Mouse (Mus musculus) heart, embryonic 14.5 days (tissue): ENCODE data around the gene Gipc2. TPM values are rescaled to one million over a fixed set of nuclear protein-coding genes. Genes with fewer than 3 reads are reported as not detected.

Experiments
- ATAC-seq: fragments of 200-750 bp; cut with Nextera tagmentation; 2 replicates; pipeline ENCODE4 v1.8.0; 2017; ENCODE audit warnings: low read depth, moderate TSS enrichment; ENCODE audit not compliant: insufficient number of reproducible peaks, insufficient read depth, low FRiP score
- H3K27ac ChIP-seq, 2 experiments: fragments of 200-500 bp in 1 of 2; fragments of 300-500 bp in 1 of 2; sonication (generic) in 1 of 2; replicated peaks in 1 of 2; 2 replicates each; pipeline ENCODE4 v1.5.1; 2012 to 2014; ENCODE audit warnings: low read depth in 2 of 2, low read length in 2 of 2, control low read depth in 1 of 2, mild to moderate bottlenecking in 1 of 2, mixed read lengths in 1 of 2; ENCODE audit not compliant: control insufficient read depth in 1 of 2, insufficient read depth in 1 of 2
- H3K27me3 ChIP-seq: fragments of 300-500 bp; sonication (generic); 2 replicates; pipeline ENCODE4 v1.6.1; 2014; ENCODE audit warnings: mild to moderate bottlenecking, low read length, control low read depth; ENCODE audit not compliant: control insufficient read depth, insufficient read depth
- H3K36me3 ChIP-seq: fragments of 300-500 bp; sonication (generic); 2 replicates; pipeline ENCODE4 v1.6.1; 2014; ENCODE audit warnings: mild to moderate bottlenecking, control low read depth, low read length, mixed read lengths; ENCODE audit not compliant: control insufficient read depth, insufficient read depth
- H3K4me1 ChIP-seq, 2 experiments: fragments of 200-500 bp in 1 of 2; fragments of 300-500 bp in 1 of 2; sonication (generic) in 1 of 2; 2 replicates each; pipeline ENCODE4 v1.6.1; 2012 to 2014; ENCODE audit warnings: low read length in 2 of 2, control low read depth in 1 of 2, mixed read lengths in 1 of 2; ENCODE audit not compliant: control insufficient read depth in 2 of 2, insufficient read depth in 2 of 2
- H3K4me2 ChIP-seq: fragments of 300-500 bp; sonication (generic); 2 replicates; pipeline ENCODE4 v1.6.1; 2014; ENCODE audit warnings: mild to moderate bottlenecking, low read length
- H3K4me3 ChIP-seq, 2 experiments: fragments of 200-500 bp in 1 of 2; fragments of 300-500 bp in 1 of 2; sonication (generic) in 1 of 2; 2 replicates each; pipeline ENCODE4 v1.5.1; 2012 to 2014; ENCODE audit warnings: low read length in 2 of 2, mild to moderate bottlenecking in 2 of 2, control low read depth in 1 of 2, low read depth in 1 of 2, moderate library complexity in 1 of 2; ENCODE audit not compliant: control insufficient read depth in 1 of 2, insufficient read depth in 1 of 2
- H3K9ac ChIP-seq: fragments of 300-500 bp; sonication (generic); 2 replicates; pipeline ENCODE4 v1.6.1; 2014; ENCODE audit warnings: mild to moderate bottlenecking, low read length
- H3K9me3 ChIP-seq: fragments of 300-500 bp; sonication (generic); 2 replicates; pipeline ENCODE4 v1.6.1; 2016; ENCODE audit warnings: low read length, control low read depth; ENCODE audit not compliant: control insufficient read depth
- WGBS: fragments of 180-500 bp; shearing (Covaris S2); extraction: QIAGEN DNeasy Blood & Tissue Kit; methylation state at CpG from one replicate; pipeline ENCODE4 v1.1.7; 2014; 5-methylcytosine and 5-hydroxymethylcytosine counted together
- polyA plus RNA-seq: library from polyadenylated mRNA; unstranded; fragments of >200 nt; fragmentation: Nextera tagmentation; extraction: Ambion mirVana; gene quantifications from 2 replicates; pipeline ENCODE4 v1.2.1, GENCODE M21; 2014

The Gipc2 gene
- 2.9 and 4.1 TPM in 2 replicates for polyA plus RNA-seq

DNA sequence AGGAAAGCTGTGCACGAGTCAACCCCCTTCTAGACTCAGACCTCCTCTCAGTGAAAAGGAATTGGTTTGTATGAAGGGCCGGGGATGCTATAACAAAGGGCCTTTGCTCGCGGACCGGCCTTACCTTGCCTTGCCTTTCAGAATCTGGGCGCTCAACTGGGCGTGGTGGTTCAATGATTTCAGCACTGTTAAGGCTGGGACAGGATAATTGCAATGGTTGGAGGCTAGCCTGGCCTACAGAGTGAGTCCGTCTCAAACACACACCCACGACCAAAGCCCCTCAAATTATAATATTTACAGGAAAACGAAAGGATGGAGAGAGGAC is at the start of gene Gipc2:
Gipc2 (minus strand) TSS at position 132 of the 325 bp plus-strand sequence.
- 16% methylated on average over 10 of the region's 10 CpGs for WGBS
- peak within 1 kb of the TSS; percentile 92 for H3K4me2 ChIP-seq
- H3K27me3 ChIP-seq, result no peaks in the 10 kb centered on the region
- H3K4me3 ChIP-seq, result peak within 1 kb of the TSS; percentile 58 to 60
- no peak for ATAC-seq
- no peaks in the 10 kb centered on the region for H3K9me3 ChIP-seq
- H3K36me3 ChIP-seq, result no peaks in the 10 kb centered on the region
- H3K27ac ChIP-seq, result peak within 1 kb of the TSS in 1 of 2 experiments; percentile 48; a peak in 2 of 4 replicates
- peaks cover 8 to 33% of the 10 kb centered on the region in 2 experiments for H3K4me1 ChIP-seq
- H3K9ac ChIP-seq, result peak within 1 kb of the TSS; percentile 77

DNA sequence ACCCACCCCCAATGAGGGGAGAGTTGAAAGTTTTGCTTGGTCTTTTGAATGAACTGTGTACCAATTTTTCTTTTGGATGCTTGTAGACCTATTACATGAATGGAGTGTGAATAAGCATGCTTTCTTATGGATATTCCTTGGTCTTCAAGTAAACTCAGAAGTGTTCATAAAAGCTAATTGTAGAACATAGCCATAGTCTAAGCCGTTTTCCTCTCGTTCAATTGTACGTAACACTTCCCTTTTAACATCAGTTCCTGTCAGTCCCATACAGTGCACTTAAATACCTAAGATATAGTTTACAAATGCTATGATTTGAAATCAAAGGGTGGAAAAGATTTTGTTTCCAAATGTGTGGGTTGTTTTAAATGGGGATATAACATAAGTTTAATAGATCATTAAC is 47.4 kb upstream of the Gipc2 start:
- 47% methylated on average over 3 of the region's 3 CpGs for WGBS
- no peak for ATAC-seq
- H3K9ac ChIP-seq, result peak overlapping the region; percentile 100
- H3K36me3 ChIP-seq, result peaks cover 47% of the 10 kb centered on the region
- no peaks in the 10 kb centered on the region for H3K27me3 ChIP-seq
- peak overlapping the region in 1 of 2 experiments; percentile 98; a peak in 2 of 4 replicates for H3K4me3 ChIP-seq
- H3K4me2 ChIP-seq, result peak overlapping the region; percentile 75
- H3K9me3 ChIP-seq, result no peaks in the 10 kb centered on the region
- no peak overlapping the region for H3K27ac ChIP-seq
- H3K4me1 ChIP-seq, result peaks cover 5 to 25% of the 10 kb centered on the region in 2 experiments

DNA sequence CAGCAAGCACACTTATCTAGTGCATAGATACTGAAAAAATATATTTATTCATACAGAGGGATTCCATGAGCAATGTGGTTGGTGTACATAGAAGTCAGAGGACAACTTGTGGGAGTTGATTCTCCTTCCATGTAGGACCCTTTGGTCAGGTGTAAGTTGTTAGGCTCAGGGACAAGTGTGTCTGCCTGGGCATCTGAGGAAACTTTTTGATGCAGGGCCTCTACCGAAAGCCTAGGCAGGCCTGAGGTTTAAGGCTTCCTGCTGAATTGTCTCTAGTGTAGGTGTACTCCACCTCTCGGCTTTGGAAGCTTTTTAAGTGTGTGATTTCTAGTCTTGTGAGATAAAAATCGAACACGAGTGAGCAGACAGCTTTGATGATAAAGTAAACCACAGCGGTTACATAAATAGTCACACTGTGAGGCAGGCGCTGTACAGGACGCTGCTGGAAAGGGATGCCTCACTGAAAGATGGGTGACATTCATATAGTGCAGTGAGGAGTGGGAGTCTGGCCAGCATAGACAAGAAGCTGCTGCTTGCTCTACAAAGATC is 45.8 kb upstream of the Gipc2 start:
- Histone ChIP-seq H3K4me2 (peak overlapping the region; percentile 75), H3K4me1 (peaks cover 6 to 26% of the 10 kb centered on the region in 2 experiments), H3K9me3 (no peaks in the 10 kb centered on the region), H3K4me3 (peak overlapping the region; percentile 98 to 99), H3K9ac (peak overlapping the region; percentile 100), H3K27ac (peak overlapping the region in 1 of 2 experiments; percentile 98; a peak in 1 of 4 replicates), H3K36me3 (peaks cover 31% of the 10 kb centered on the region), H3K27me3 (no peaks in the 10 kb centered on the region)
- WGBS, result 3% methylated on average over 7 of the region's 7 CpGs
- ATAC-seq, result no peak

DNA sequence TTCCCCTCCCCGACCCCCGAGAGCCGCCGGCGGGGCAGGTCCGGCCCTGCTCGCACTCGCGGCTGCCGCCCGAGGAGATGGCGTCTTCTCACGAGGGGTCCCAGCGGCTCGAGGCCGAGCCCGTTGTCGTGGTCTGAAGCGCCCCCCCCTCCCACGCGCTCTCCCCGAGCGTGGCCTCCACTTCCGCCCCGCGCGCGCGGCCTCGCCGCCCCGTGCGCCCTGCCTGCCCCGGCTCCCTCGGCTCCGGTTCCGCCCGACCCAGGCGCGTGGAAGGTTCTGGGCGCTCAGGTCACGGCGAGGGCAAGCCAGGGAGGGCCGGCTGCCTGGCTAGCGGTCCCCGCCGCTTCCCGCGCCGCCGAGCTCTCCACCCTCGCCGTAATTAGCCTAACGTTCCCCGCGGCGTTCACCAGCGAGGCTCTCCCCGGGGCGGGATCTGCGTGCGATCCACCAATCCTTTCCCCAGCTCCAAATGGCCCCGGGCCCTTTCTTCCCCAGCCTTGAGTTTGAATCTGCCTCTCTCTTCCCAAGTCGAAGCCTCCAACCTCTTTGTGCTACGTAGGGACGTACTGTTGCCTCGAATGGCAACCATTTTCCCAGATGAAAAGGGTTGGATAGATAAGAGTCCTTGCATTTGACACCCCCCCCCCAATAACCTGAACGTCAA is 44.8 kb upstream of the Gipc2 start:
- WGBS, result under 1% methylated on average over 50 of the region's 68 CpGs

DNA sequence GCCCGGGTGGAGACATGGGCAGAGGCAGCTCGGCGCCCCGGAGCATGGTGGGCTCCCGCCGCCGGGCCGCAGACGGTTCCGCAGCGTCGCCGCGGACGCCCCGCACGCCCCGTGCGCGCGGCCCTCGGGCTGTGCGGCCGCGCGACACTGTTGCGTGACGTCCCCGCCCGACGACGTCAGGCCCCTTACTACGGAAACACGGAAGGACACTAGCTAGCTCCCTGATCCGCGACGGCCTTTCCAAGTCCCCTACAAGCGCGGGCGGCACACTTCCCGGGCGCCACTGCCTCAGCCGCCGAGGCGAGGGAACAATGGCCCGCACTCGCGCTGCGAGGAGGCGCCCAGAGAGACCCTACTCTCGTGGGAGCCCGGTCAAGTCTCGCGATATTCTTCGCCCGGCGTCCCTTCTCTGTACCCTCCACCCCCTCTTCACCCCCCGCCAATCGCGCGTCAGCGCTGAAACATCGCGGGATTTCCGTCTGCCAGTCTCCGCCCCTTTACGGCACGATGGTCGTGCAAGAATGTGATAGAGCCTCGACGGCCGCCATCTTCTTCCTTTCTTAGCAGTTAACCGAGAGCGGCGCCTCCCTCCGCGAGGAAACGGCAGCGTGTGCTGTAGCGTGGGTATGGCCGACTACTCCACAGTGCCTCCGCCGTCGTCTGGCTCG is 44.1 kb upstream of the Gipc2 start, which contains the start of the genes Dnajb4 and Fubp1:
Dnajb4 (minus strand) TSS at position 336 of the 668 bp plus-strand sequence.
Fubp1 (plus strand) TSS at position 456 of the 668 bp plus-strand sequence.
- WGBS, result under 1% methylated on average over 73 of the region's 85 CpGs

More for the DNA sequence above, 44.8 kb upstream of the Gipc2 start:
- Histone ChIP-seq H3K9ac (peak overlapping the region; percentile 100), H3K4me1 (peaks cover 6 to 26% of the 10 kb centered on the region in 2 experiments), H3K4me2 (peak overlapping the region; percentile 75), H3K4me3 (peak overlapping the region; percentile 98 to 99), H3K27me3 (no peaks in the 10 kb centered on the region), H3K27ac (peak overlapping the region; percentile 95 to 98), H3K9me3 (no peaks in the 10 kb centered on the region), H3K36me3 (peaks cover 21% of the 10 kb centered on the region)
- peak; percentile 65 for ATAC-seq

DNA sequence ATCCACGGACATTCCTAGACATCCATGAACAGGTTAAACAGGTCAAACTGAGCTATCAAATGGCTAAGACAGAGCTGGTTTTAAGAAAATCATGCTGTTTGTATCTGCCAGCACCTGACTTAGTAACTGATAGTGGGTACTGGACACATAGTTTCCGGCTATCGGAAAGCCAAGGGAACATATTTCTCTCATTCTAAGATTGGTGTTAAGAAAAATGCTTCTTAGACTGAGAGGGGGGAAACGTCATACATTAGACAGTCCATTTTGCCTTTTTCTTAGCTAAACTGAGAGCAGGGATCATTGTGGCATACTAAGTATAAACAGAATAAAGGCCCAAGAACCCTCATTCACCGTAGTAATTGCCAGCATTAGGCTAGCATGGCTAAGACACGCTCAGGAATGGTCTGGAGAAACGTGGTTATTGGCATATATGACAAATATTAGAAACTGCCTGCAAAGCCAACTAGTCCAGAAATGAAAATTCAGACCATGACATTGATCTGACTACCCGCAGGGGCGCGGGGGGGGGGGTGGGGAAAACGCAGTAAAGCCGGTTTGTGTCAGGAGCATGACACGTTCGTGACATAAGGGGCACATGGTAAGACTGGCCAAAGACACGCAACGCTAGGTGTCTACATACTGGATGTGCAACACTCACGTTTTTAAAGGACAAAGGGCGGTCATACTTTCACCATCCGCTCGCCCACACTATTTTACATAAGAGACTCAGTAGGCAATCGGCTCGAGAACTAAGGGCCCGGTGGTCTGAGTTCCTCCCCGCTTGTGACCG is 43.3 kb upstream of the Gipc2 start:
- H3K27me3 ChIP-seq, result no peaks in the 10 kb centered on the region
- 0 out of 2 replicates have a peak, but pooled peaks have one; percentile 3 for ATAC-seq
- 3% methylated on average over 25 of the region's 25 CpGs for WGBS
- peak overlapping the region; percentile 100 for H3K9ac ChIP-seq
- peak overlapping the region; percentile 94 for H3K4me2 ChIP-seq
- peak overlapping the region; percentile 98 to 99 for H3K27ac ChIP-seq
- H3K4me1 ChIP-seq, result peaks cover 6 to 26% of the 10 kb centered on the region in 2 experiments
- peaks cover 8% of the 10 kb centered on the region; the same call in 1 of the 2 replicates for H3K36me3 ChIP-seq
- peak overlapping the region; percentile 96 to 98 for H3K4me3 ChIP-seq
- H3K9me3 ChIP-seq, result no peaks in the 10 kb centered on the region

More for the DNA sequence above, 44.1 kb upstream of the Gipc2 start, which contains the start of the genes Dnajb4 and Fubp1:
- Histone ChIP-seq H3K4me2 (peak within 1 kb of the TSS; percentile 94), H3K9ac (peak within 1 kb of the TSS; percentile 100), H3K27me3 (no peaks in the 10 kb centered on the region), H3K4me1 (peaks cover 6 to 26% of the 10 kb centered on the region in 2 experiments), H3K36me3 (peaks cover 14% of the 10 kb centered on the region), H3K4me3 (peak within 1 kb of the TSS; percentile 98 to 99), H3K9me3 (no peaks in the 10 kb centered on the region), H3K27ac (peak within 1 kb of the TSS; percentile 98 to 99)
- peak; percentile 96 for ATAC-seq
